Mouse (Mus musculus) kidney, postnatal 25 days (tissue): ENCODE measurements around the gene Sirpb1a.
"Not testable (repeated sequence)": the region's sequence is repeated elsewhere in the genome, so short reads cannot be mapped to it uniquely, and the experiment has no call there.

Experiments
- DNase-seq, 2 experiments: peaks; one replicate each; pipeline ENCODE4 v3.0.0; 2021; ENCODE audit warnings: mixed read lengths in 2 of 2

Sirpb1a gene

DNA sequence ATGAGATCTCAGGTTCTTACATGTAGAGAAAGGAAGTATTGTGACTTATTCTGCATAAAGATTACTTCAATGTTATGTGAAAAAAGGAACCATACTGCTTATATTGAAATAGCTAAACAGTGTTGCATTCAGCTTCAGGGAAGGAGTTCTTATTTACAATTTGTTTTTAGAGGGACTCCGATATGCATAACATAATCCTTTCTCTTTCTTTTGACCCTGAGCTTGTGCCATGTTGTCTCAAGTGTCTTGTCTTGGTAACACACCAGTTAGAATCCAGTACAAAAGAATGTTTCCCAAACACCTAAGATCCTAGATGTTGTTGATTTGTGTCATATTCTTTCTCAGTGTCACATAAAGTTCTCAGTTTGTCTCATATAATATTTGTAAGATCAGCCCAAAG, at the start of gene Sirpb1a:
Gene Sirpb1a, minus strand, starts transcription at position 74 of the 400 bp plus-strand sequence.
- DNase-seq = not testable (repeated sequence)

DNA sequence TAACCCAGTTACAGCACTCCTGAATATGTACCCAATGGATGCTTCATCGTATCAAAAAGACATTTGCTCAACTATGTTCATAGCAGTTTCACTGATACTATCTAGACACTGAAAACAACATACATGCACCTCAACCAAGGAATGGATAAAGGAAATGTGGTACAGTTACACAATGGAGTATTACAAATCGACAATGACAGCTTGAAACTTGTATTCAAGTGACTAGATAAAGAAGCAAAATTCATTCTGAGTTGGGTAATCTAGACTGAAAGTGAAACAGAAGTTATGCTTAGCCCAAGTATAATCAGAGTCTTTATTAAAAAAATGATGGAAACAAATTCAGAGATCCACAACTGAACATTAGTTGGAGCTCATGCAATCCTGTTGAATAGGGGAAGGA, 48.5 kb upstream of the Sirpb1a start:
- DNase-seq = not testable (repeated sequence)

DNA sequence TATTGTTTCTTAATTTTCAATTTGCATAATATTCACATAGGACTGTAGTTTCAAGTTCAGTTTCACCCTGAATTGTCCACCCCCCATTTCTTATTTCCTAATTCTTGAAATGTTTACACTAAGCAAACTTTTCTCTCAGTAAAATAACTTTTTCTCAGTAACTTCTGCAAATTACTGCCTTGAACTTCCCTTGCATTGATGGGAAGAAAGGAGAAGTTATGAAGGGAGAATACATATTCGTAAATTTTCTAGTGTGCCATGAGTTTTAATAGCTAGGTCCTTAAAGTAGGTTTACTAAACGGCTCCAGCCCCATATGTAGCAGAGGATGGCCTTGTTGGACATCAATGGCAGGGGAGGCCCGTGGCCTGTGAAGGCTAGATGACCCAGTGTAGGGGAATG, 43.8 kb upstream of the Sirpb1a start:
- not testable (repeated sequence) for DNase-seq

DNA sequence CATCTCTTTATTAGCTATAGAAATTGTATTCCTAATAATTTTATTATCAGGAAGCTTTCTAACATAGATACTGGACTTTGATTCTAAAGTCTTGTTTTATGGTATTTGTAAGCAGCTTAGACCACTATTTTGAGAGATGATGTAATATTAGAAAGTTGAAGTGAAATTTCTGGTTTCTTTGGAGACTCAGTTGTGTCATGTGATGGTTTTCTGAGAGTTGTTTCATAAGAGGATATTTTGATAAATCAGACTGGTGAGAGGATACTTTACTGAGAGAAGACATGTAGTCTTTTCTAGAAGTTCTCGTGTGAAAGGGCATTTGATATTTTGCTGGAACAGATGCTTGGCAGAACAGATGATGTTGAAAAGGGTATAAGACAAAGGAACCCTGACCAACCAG, 17.6 kb upstream of the Sirpb1a start:
- DNase-seq = not testable (repeated sequence)

DNA sequence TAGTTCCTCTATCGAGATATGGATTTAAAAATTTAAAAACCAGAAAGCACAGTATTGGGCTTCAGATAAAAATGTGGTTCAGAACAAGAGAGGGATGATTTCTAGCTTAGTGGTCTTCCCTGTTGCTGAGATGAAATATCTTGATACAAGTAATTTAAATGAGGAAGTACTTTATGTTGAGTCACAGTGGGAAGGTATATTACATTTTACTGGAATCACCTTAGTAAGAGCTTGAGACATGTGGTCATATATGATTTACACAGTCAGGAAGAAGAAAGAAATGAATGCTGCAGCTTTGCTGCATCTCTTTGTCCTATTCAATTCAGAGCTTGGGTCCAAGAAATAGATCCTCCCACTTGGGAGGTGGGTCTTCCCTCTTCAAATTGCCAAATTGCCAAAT, 13.5 kb upstream of the Sirpb1a start:
- DNase-seq = not testable (repeated sequence)

DNA sequence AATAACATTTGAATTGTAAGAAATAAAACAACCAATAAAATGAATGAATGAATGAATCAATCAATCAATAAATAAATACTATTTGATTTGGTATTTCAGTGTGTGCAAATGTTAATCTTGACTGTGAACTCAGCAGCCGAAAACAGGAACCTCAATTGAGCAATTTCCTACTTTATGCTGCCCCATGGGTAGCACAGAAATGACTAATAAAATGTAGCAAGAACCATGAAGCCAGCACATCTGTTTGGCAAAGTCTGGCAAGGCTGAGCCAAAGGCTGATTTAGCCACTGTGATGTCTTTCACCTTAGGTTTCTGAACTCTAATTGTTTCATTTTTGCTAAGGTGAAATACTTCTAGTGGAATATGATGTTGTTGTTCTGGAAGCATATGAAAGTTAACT, 1.6 kb upstream of the Sirpb1a start:
- DNase-seq = no peak

DNA sequence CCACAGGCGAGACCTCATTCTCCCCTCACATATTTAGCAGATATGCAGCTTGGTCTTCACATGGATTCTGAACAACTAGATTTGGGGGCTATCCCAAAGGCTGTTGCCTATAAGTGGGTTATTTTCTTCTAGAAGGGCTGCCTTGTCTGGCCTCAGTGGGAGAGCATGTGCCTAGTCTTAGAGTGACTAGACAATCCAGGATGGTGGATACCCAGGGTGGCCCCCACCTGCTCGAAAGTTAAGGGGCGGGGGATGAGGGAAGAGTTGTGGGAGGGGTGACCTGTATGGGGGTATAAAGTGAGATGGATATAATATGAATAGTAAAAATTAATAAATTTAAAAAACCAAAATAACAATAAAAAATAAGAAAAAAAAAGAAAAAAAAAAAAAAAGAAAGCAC, 70.6 kb downstream of the Sirpb1a start:
- DNase-seq = not testable (repeated sequence)

DNA sequence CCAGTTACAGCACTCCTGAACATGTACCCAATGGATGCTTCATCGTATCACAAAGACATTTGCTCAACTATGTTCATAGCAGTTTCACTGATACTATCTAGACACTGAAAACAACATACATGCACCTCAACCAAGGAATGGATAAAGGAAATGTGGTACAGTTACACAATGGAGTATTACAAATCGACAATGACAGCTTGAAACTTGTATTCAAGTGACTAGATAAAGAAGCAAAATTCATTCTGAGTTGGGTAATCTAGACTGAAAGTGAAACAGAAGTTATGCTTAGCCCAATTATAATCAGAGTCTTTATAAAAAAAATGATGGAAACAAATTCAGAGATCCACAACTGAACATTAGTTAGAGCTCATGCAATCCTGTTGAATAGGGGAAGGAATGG, 76.0 kb downstream of the Sirpb1a start:
- not testable (repeated sequence) for DNase-seq

DNA sequence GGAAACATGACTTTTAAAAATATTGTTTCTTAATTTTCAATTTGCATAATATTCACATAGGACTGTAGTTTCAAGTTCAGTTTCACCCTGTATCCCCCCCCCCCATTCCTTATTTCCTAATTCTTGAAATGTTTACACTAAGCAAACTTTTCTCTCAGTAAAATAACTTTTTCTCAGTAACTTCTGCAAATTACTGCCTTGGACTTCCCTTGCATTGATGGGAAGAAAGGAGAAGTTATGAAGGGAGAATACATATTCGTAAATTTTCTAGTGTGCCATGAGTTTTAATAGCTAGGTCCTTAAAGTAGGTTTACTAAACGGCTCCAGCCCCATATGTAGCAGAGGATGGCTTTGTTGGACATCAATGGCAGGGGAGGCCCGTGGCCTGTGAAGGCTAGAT, 80.7 kb downstream of the Sirpb1a start:
- DNase-seq = not testable (repeated sequence)

DNA sequence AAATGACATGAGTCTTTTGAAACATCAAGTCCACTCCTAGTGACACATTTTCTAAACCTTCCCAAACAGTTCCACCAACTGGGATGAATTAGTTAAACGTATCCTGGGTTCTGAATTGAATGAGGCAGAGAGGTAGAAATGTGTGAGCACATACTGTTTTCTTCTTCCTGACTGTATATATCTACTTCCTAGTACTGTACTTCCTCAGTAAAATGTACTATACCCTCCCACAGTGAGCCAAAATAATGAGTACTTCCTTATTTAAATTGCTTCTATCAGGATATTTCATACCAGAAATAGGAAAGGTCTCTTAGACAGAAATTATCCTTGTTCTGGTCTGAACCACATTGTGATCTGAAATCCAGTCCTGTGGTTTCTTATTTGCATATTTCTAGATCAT, 86.0 kb downstream of the Sirpb1a start:
- DNase-seq = no peak

DNA sequence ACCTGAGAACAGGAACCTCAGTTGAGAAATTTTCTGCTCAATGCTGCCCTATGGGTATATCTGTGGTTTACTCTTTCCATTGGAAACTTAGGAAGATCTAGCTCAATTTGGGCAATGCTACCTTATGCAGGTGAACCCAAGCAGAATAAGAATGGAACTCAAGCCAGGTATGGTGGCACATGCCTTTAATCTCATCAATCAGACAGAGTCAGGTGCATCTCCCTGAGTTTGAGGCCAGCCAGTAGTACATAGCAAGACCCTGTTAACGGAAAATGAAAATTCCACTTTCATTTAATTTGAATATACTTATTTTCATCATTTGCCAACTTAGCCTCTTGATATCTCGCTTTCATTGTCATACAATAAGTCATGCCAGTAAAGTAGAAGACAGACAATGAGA, 92.1 kb downstream of the Sirpb1a start:
- no peak for DNase-seq

DNA sequence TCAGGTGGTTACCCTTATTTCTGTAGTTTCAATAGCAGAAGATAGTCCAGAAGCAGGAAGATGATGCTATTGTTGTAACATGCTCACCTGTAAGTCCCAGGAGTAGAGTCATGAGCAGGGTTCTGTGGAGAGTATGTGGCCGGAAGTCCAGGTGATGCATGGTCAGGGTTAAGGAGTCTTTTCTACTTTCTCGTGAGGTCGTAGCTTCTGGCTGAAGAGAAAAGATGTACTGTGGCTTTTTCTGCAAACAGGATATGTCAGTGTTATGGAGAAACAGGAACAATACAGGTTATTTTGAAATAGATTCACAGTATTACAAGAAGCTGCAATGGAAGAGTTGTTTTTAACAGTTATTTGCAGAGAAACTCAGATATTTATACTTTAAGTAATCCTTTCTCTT, 94.3 kb downstream of the Sirpb1a start, which contains the start of gene Gm9733:
Gene Gm9733, minus strand, starts transcription at position 240 of the 400 bp plus-strand sequence.
- no peak for DNase-seq

DNA sequence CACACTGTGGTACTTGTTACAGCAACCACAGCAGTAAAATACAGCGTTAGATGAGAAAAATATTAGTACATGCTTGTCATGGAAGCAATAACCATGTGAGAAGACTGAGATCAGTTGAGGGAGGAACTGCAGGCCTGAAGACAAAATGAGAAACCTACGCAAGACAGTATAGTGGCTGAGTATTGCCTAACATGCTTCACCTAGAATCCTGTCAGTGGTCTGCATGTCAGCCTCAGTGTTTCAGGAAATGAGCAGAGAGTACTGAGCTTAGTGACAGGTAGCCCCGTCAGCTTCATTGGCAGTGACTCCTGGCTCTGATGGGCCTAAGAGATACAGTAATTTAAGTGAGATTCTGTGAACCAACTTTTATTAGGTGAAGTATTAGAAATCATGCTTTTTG, 94.8 kb downstream of the Sirpb1a start:
- no peak for DNase-seq

DNA sequence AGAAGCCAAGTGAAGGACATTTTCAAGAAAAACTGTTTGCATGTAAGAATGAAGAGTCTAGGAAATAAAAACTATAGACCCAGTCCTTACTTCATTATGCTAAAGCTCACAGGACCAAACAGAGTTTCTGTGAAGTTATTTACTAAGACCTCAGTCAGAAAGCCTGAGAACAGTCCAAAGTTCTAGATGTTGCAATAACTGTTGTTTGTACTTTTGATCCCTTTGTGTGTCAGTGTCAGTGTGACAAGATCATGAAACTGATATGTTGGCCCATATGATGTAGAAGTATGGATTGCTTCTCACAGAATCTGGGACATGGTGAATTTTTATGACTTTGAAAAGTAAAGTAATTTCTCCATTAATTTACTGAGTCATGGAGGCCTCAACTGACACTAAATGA, 96.8 kb downstream of the Sirpb1a start:
- no peak for DNase-seq
